Mouse (Mus musculus) testis, postnatal 10 days (tissue): ENCODE results near the gene Gm266.

ENCODE experiments used
- DNase-seq: peaks from one replicate; pipeline ENCODE4 v3.0.0; 2021; ENCODE audit warnings: low spot score

The Gm266 gene

GRCm38 (mm10) chr12:111503063-111503567 is 17.5 kb upstream of the Gm266 start:
- DNase-seq = no peak

- no peak for DNase-seq
These were observed 15.1 kb upstream of the Gm266 start for GRCm38 (mm10) chr12:111500725-111501124.

GRCm38 (mm10) chr12:111499617-111500016 is 14.0 kb upstream of the Gm266 start:
- no peak for DNase-seq

GRCm38 (mm10) chr12:111497076-111497475 is 11.5 kb upstream of the Gm266 start:
- no peak for DNase-seq

GRCm38 (mm10) chr12:111494931-111495330 is 9.3 kb upstream of the Gm266 start:
- DNase-seq = no peak

GRCm38 (mm10) chr12:111489261-111489865 is 3.7 kb upstream of the Gm266 start:
- DNase-seq = no peak

GRCm38 (mm10) chr12:111486455-111486854 is 832 bp upstream of the Gm266 start:
- no peak for DNase-seq

- DNase-seq = no peak
These were observed 474 bp downstream of the Gm266 start for GRCm38 (mm10) chr12:111485046-111485651.

GRCm38 (mm10) chr12:111479917-111480316 is 5.7 kb downstream of the Gm266 start:
- peak; percentile 74 for DNase-seq

- DNase-seq = no peak
These were observed 6.7 kb downstream of the Gm266 start for GRCm38 (mm10) chr12:111478924-111479323.

- DNase-seq = peak; percentile 72
These were observed 10.6 kb downstream of the Gm266 start for GRCm38 (mm10) chr12:111474893-111475643.

- DNase-seq = no peak
These were observed 11.2 kb downstream of the Gm266 start for GRCm38 (mm10) chr12:111474384-111474783.

- no peak for DNase-seq
These were observed 12.7 kb downstream of the Gm266 start for GRCm38 (mm10) chr12:111472886-111473285.

- DNase-seq = no peak
These were observed 13.9 kb downstream of the Gm266 start for GRCm38 (mm10) chr12:111471721-111472120.

GRCm38 (mm10) chr12:111471119-111471518 is 14.5 kb downstream of the Gm266 start:
- DNase-seq = no peak

- peak; percentile 83 for DNase-seq
These were observed 16.1 kb downstream of the Gm266 start for GRCm38 (mm10) chr12:111469507-111469906.

GRCm38 (mm10) chr12:111468206-111468605 is 17.4 kb downstream of the Gm266 start:
- no peak for DNase-seq

GRCm38 (mm10) chr12:111466369-111466768 is 19.3 kb downstream of the Gm266 start:
- no peak for DNase-seq

- DNase-seq = no peak
These were observed 22.1 kb downstream of the Gm266 start for GRCm38 (mm10) chr12:111463570-111463969.

GRCm38 (mm10) chr12:111457742-111458141 is 27.9 kb downstream of the Gm266 start:
- no peak for DNase-seq

GRCm38 (mm10) chr12:111455860-111456259 is 29.8 kb downstream of the Gm266 start:
- no peak for DNase-seq

GRCm38 (mm10) chr12:111455311-111455846 is 30.2 kb downstream of the Gm266 start:
- DNase-seq = no peak
